Mouse (Mus musculus): ENCODE results near the gene Fam20c. TPM values are rescaled to one million over a fixed set of nuclear protein-coding genes. Genes with fewer than 3 reads are reported as not detected.
A peak's percentile ranks its signal among the peaks of the same experiment; 100 is the strongest.

The Fam20c gene
- polyA plus RNA-seq, 1 experiment from 2014 or later = 3.6 TPM

- Histone ChIP-seq H3K4me1 (replicated peaks) (peaks cover 31% of the 10 kb centered on the region), H3K27ac (no peak overlapping the region), H3K4me3 (replicated peaks) (no peak overlapping the region), H3K9ac (replicated peaks) (no peak overlapping the region), H3K27me3 (no peaks in the 10 kb centered on the region), H3K9me3 (0 out of 2 replicates have a peak, but pooled peaks cover 5% of the 10 kb centered on the region), H3K4me2 (no peak overlapping the region), H3K36me3 (no peaks in the 10 kb centered on the region)
- WGBS = 79% methylated on average over 3 of the region's 3 CpGs
- ATAC-seq (ENCODE audit: insufficient number of reproducible peaks, insufficient read depth, low FRiP score, low TSS enrichment, low read depth) = no peak
Measured at GRCm38 (mm10) chr5:138740150-138740549, 14.2 kb upstream of the Fam20c start.

- ATAC-seq (ENCODE audit: insufficient number of reproducible peaks, insufficient read depth, low FRiP score, low TSS enrichment, low read depth) = no peak
- no peak overlapping the region for H3K27ac ChIP-seq
- H3K4me1 ChIP-seq (replicated peaks) = peaks cover 31% of the 10 kb centered on the region
- H3K9ac ChIP-seq (replicated peaks) = no peak overlapping the region
- H3K36me3 ChIP-seq = no peaks in the 10 kb centered on the region
- H3K9me3 ChIP-seq = 0 out of 2 replicates have a peak, but pooled peaks cover 5% of the 10 kb centered on the region
- 81% methylated on average over 5 of the region's 5 CpGs for WGBS
- H3K4me2 ChIP-seq = no peak overlapping the region
- H3K27me3 ChIP-seq = no peaks in the 10 kb centered on the region
- no peak overlapping the region for H3K4me3 ChIP-seq (replicated peaks)
Measured at GRCm38 (mm10) chr5:138741516-138741915, 12.8 kb upstream of the Fam20c start.

- H3K27ac ChIP-seq = peak overlapping the region; percentile 42; the same call in 1 of the 2 replicates
- no peak; the same call in 1 of the 2 replicates for ATAC-seq (ENCODE audit: insufficient number of reproducible peaks, insufficient read depth, low FRiP score, low TSS enrichment, low read depth)
- H3K4me1 ChIP-seq (replicated peaks) = peaks cover 28% of the 10 kb centered on the region
- H3K9me3 ChIP-seq = 0 out of 2 replicates have a peak, but pooled peaks cover 5% of the 10 kb centered on the region
- H3K36me3 ChIP-seq = no peaks in the 10 kb centered on the region
- no peak overlapping the region for H3K9ac ChIP-seq (replicated peaks)
- 23% methylated on average over 5 of the region's 5 CpGs for WGBS
- no peak overlapping the region for H3K4me3 ChIP-seq (replicated peaks)
- H3K4me2 ChIP-seq = peak overlapping the region; percentile 13; the same call in 1 of the 2 replicates
- H3K27me3 ChIP-seq = peaks cover 7% of the 10 kb centered on the region; the same call in 1 of the 2 replicates
Measured at GRCm38 (mm10) chr5:138742281-138742680, 12.0 kb upstream of the Fam20c start.

- Histone ChIP-seq H3K36me3 (no peaks in the 10 kb centered on the region), H3K4me1 (replicated peaks) (peaks cover 21% of the 10 kb centered on the region), H3K9me3 (0 out of 2 replicates have a peak, but pooled peaks cover 5% of the 10 kb centered on the region), H3K9ac (replicated peaks) (no peak overlapping the region), H3K27me3 (peaks cover 8% of the 10 kb centered on the region; the same call in 1 of the 2 replicates), H3K4me2 (no peak overlapping the region), H3K27ac (no peak overlapping the region), H3K4me3 (replicated peaks) (no peak overlapping the region)
- no peak for ATAC-seq (ENCODE audit: insufficient number of reproducible peaks, insufficient read depth, low FRiP score, low TSS enrichment, low read depth)
- WGBS = 39% methylated on average over 2 of the region's 2 CpGs
Measured at GRCm38 (mm10) chr5:138743631-138744030, 10.7 kb upstream of the Fam20c start.

- Histone ChIP-seq H3K4me2 (no peak overlapping the region), H3K27me3 (peaks cover 17% of the 10 kb centered on the region), H3K4me1 (replicated peaks) (peaks cover 21% of the 10 kb centered on the region), H3K4me3 (replicated peaks) (no peak overlapping the region), H3K9me3 (no peaks in the 10 kb centered on the region), H3K27ac (no peak overlapping the region), H3K9ac (replicated peaks) (no peak overlapping the region), H3K36me3 (no peaks in the 10 kb centered on the region)
- WGBS = 89% methylated on average over 5 of the region's 5 CpGs
- no peak for ATAC-seq (ENCODE audit: insufficient number of reproducible peaks, insufficient read depth, low FRiP score, low TSS enrichment, low read depth)
Measured at GRCm38 (mm10) chr5:138745378-138746099, 8.8 kb upstream of the Fam20c start.

GRCm38 (mm10) chr5:138753269-138753668 lies 1.0 kb upstream of the Fam20c start:
- no peak overlapping the region for H3K9ac ChIP-seq (replicated peaks)
- H3K9me3 ChIP-seq = no peaks in the 10 kb centered on the region
- peaks cover 83% of the 10 kb centered on the region for H3K27me3 ChIP-seq
- H3K4me3 ChIP-seq (replicated peaks) = no peak overlapping the region
- 59% methylated on average over 4 of the region's 4 CpGs for WGBS
- H3K4me1 ChIP-seq (replicated peaks) = peaks cover 34% of the 10 kb centered on the region
- H3K4me2 ChIP-seq = peak overlapping the region; percentile 98; the same call in 1 of the 2 replicates
- ATAC-seq (ENCODE audit: insufficient number of reproducible peaks, insufficient read depth, low FRiP score, low TSS enrichment, low read depth) = no peak
- no peaks in the 10 kb centered on the region for H3K36me3 ChIP-seq
- H3K27ac ChIP-seq = no peak overlapping the region

GRCm38 (mm10) chr5:138753946-138754302 lies 390 bp upstream of the Fam20c start:
- peaks cover 34% of the 10 kb centered on the region for H3K4me1 ChIP-seq (replicated peaks)
- H3K4me2 ChIP-seq = peak overlapping the region; percentile 98
- peak; percentile 24; the same call in 1 of the 2 replicates for ATAC-seq (ENCODE audit: insufficient number of reproducible peaks, insufficient read depth, low FRiP score, low TSS enrichment, low read depth)
- H3K9me3 ChIP-seq = no peaks in the 10 kb centered on the region
- no peaks in the 10 kb centered on the region for H3K36me3 ChIP-seq
- H3K9ac ChIP-seq (replicated peaks) = peak overlapping the region; percentile 66; the same call in 1 of the 2 replicates
- peak overlapping the region; percentile 23; the same call in 1 of the 2 replicates for H3K27ac ChIP-seq
- H3K4me3 ChIP-seq (replicated peaks) = peak overlapping the region; percentile 64
- WGBS = 9% methylated on average over 9 of the region's 9 CpGs
- peaks cover 90% of the 10 kb centered on the region for H3K27me3 ChIP-seq

- WGBS = under 1% methylated on average over 31 of the region's 34 CpGs
- ATAC-seq (ENCODE audit: insufficient number of reproducible peaks, insufficient read depth, low FRiP score, low TSS enrichment, low read depth) = no peak
Measured at GRCm38 (mm10) chr5:138755121-138755452, 773 bp downstream of the Fam20c start.

GRCm38 (mm10) chr5:138755453-138756301 lies 1.4 kb downstream of the Fam20c start:
- H3K4me1 ChIP-seq (replicated peaks) = peaks cover 34% of the 10 kb centered on the region
- WGBS = 2% methylated on average over 61 of the region's 61 CpGs
- peaks cover 86% of the 10 kb centered on the region for H3K27me3 ChIP-seq
- H3K9me3 ChIP-seq = no peaks in the 10 kb centered on the region
- no peak overlapping the region for H3K27ac ChIP-seq
- H3K4me2 ChIP-seq = peak overlapping the region; percentile 98
- no peak for ATAC-seq (ENCODE audit: insufficient number of reproducible peaks, insufficient read depth, low FRiP score, low TSS enrichment, low read depth)
- peak overlapping the region; percentile 64 for H3K4me3 ChIP-seq (replicated peaks)
- peak overlapping the region; percentile 66; the same call in 1 of the 2 replicates for H3K9ac ChIP-seq (replicated peaks)
- no peaks in the 10 kb centered on the region for H3K36me3 ChIP-seq

More at GRCm38 (mm10) chr5:138755121-138755452, 773 bp downstream of the Fam20c start:
- H3K27me3 ChIP-seq = peaks cover 87% of the 10 kb centered on the region
- H3K4me2 ChIP-seq = peak overlapping the region; percentile 98
- peaks cover 34% of the 10 kb centered on the region for H3K4me1 ChIP-seq (replicated peaks)
- no peaks in the 10 kb centered on the region for H3K9me3 ChIP-seq
- H3K9ac ChIP-seq (replicated peaks) = peak overlapping the region; percentile 66
- H3K27ac ChIP-seq = no peak overlapping the region
- peak overlapping the region; percentile 64 for H3K4me3 ChIP-seq (replicated peaks)
- H3K36me3 ChIP-seq = no peaks in the 10 kb centered on the region

- peaks cover 34% of the 10 kb centered on the region for H3K4me1 ChIP-seq (replicated peaks)
- H3K4me2 ChIP-seq = peak overlapping the region; percentile 98
- H3K9ac ChIP-seq (replicated peaks) = 0 out of 2 replicates have a peak overlapping the region, but pooled peaks have one; percentile 4
- no peaks in the 10 kb centered on the region for H3K9me3 ChIP-seq
- H3K4me3 ChIP-seq (replicated peaks) = peak overlapping the region; percentile 64
- H3K27ac ChIP-seq = no peak overlapping the region
- H3K36me3 ChIP-seq = no peaks in the 10 kb centered on the region
- no peak for ATAC-seq (ENCODE audit: insufficient number of reproducible peaks, insufficient read depth, low FRiP score, low TSS enrichment, low read depth)
- WGBS = 31% methylated on average over 15 of the region's 15 CpGs
- H3K27me3 ChIP-seq = peaks cover 82% of the 10 kb centered on the region
Measured at GRCm38 (mm10) chr5:138756311-138757085, 2.2 kb downstream of the Fam20c start.
